Mouse (Mus musculus) lung, postnatal 0 days (tissue): ENCODE measurements at regions not wholly inside any gene's neighbourhood (a gene's known extent, or its start where the extent isn't known, plus 50 kb on each side); places are given as distances from the start of the nearest gene placed in this dataset.

Experiments used
- ATAC-seq: fragments of 200-750 bp; cut with Nextera tagmentation; 2 replicates; pipeline ENCODE4 v1.8.0; 2017; ENCODE audit warnings: moderate library complexity
- DNase-seq: peaks from one replicate; pipeline ENCODE4 v3.0.0-alpha.2; 2016; ENCODE audit warnings: low spot score
- H3K27ac ChIP-seq: fragments of 300-500 bp; sonication (generic); 2 replicates; pipeline ENCODE4 v1.5.1; 2014; ENCODE audit warnings: antibody characterized with exemption, mild to moderate bottlenecking, low read length, mixed read lengths
- H3K27me3 ChIP-seq: fragments of 300-500 bp; sonication (generic); replicated peaks from 2 replicates; pipeline ENCODE4 v1.6.1; 2014; ENCODE audit warnings: low read length, mixed read lengths; ENCODE audit not compliant: insufficient read depth
- H3K36me3 ChIP-seq: fragments of 300-500 bp; sonication (generic); 2 replicates; pipeline ENCODE4 v1.6.1; 2014; ENCODE audit warnings: low read length, mixed read lengths; ENCODE audit not compliant: insufficient read depth
- H3K4me1 ChIP-seq: fragments of 300-500 bp; sonication (generic); 2 replicates; pipeline ENCODE4 v1.6.1; 2014; ENCODE audit warnings: antibody characterized with exemption, low read depth, low read length, mixed read lengths; ENCODE audit not compliant: insufficient read depth
- H3K4me2 ChIP-seq: fragments of 300-500 bp; sonication (generic); replicated peaks from 2 replicates; pipeline ENCODE4 v1.6.1; 2014; ENCODE audit warnings: low read depth, mild to moderate bottlenecking, low read length, moderate library complexity, mixed read lengths
- H3K4me3 ChIP-seq: fragments of 300-500 bp; sonication (generic); 2 replicates; pipeline ENCODE4 v1.5.1; 2014; ENCODE audit warnings: low read depth, low read length
- H3K9ac ChIP-seq: fragments of 300-500 bp; sonication (generic); replicated peaks from 2 replicates; pipeline ENCODE4 v1.6.1; 2014; ENCODE audit warnings: low read depth, mild to moderate bottlenecking
- H3K9me3 ChIP-seq: fragments of 300-500 bp; sonication (generic); 2 replicates; pipeline ENCODE4 v1.6.1; 2016; ENCODE audit warnings: low read length, mixed read lengths
- CTCF ChIP-seq: IDR thresholded peaks from 2 replicates; pipeline ENCODE4 v1.5.1; 2016; ENCODE audit warnings: antibody characterized with exemption, mild to moderate bottlenecking
- EP300 ChIP-seq: IDR thresholded peaks from 2 replicates; pipeline ENCODE4 v1.6.1; 2016; ENCODE audit warnings: antibody characterized with exemption, mild to moderate bottlenecking, control low read depth
- WGBS: fragments of 180-500 bp; shearing (Covaris S2); extraction: QIAGEN DNeasy Blood & Tissue Kit; methylation state at CpG from one replicate; pipeline ENCODE4 v1.1.7; 2014; 5-methylcytosine and 5-hydroxymethylcytosine counted together

DNA sequence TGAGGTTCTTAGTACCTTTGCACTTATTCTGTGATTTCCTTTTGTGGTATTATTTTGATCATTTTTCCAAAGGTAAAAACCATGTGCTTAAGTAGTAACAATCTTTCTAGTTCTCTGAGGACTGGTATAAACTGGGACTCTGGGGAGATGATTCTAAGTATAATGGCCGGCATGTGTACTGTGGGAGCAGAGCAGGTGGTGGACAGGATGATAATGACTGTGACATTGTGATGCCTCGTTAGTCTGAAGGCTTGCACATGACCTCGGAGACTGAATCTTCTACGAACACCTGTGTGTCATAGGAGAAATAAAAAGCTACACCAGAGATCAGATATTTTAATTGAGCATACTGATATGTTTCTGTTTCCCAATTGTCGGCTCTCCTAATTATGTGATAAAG is 276.4 kb downstream of the Hsfy2 start:
- Histone ChIP-seq H3K4me1 (no peaks in the 10 kb centered on the region), H3K4me3 (no peak overlapping the region), H3K36me3 (no peaks in the 10 kb centered on the region), H3K9me3 (no peaks in the 10 kb centered on the region), H3K27me3 (no peaks in the 10 kb centered on the region), H3K27ac (no peak overlapping the region), H3K4me2 (no peak overlapping the region), H3K9ac (no peak overlapping the region)
- DNase-seq (no peak), ATAC-seq (no peak)
- WGBS: 85% methylated on average over 5 of the region's 5 CpGs
- no peak for TF ChIP-seq CTCF
- no peak for TF ChIP-seq EP300

DNA sequence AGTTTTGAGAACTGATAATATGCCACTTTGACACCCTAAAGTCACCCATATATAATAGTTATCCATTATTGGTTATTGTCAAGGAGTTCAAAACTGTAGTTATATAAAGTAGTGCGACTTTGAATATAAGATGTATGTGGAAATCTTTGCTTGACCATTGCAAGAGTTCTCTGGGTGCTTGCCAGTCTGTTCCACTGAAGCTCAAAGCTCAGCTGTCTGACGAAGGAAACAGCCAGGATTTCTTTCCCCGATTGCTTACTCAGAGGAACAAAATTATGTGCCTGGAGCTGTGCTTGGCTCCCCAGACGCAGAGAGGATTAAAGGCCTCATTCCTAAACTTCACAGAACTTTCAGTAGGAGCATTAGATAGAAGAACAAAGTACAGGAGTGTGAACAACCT is 290.6 kb downstream of the Hsfy2 start:
- H3K27ac ChIP-seq: no peak overlapping the region
- H3K4me2 ChIP-seq: no peak overlapping the region
- no peaks in the 10 kb centered on the region for H3K36me3 ChIP-seq
- H3K4me3 ChIP-seq: no peak overlapping the region
- no peak for TF ChIP-seq EP300
- no peak for TF ChIP-seq CTCF
- no peaks in the 10 kb centered on the region for H3K4me1 ChIP-seq
- DNase-seq: peak; percentile 74
- H3K27me3 ChIP-seq: no peaks in the 10 kb centered on the region
- ATAC-seq: no peak
- WGBS: 47% methylated on average over 4 of the region's 4 CpGs
- H3K9ac ChIP-seq: no peak overlapping the region
- H3K9me3 ChIP-seq: no peaks in the 10 kb centered on the region

DNA sequence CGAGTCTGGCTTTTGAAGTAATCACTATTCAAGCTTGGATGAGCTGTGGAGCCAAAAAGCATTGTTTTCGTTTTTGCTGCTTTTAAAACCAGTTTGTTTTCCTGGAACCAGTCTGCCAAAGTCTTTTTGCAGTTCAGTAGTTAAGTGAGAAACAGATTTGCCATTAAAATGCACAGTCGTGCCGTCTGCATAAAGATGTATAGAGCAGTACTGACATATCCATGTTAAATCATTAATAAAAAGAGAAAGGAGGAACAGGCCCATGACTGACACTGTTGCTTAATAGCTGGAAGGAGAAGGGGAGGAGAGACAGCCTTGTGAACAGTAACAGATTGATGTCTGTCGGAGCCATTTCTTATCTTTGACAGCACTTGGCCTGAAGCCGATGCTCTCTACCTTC is 292.3 kb downstream of the Hsfy2 start:
- no peak for TF ChIP-seq CTCF
- TF ChIP-seq EP300: no peak
- WGBS: 52% methylated on average over 6 of the region's 6 CpGs
- Histone ChIP-seq H3K9me3 (no peaks in the 10 kb centered on the region), H3K4me3 (no peak overlapping the region), H3K27me3 (no peaks in the 10 kb centered on the region), H3K27ac (no peak overlapping the region), H3K4me1 (no peaks in the 10 kb centered on the region), H3K36me3 (no peaks in the 10 kb centered on the region), H3K4me2 (no peak overlapping the region), H3K9ac (no peak overlapping the region)
- ATAC-seq (no peak), DNase-seq (no peak)

DNA sequence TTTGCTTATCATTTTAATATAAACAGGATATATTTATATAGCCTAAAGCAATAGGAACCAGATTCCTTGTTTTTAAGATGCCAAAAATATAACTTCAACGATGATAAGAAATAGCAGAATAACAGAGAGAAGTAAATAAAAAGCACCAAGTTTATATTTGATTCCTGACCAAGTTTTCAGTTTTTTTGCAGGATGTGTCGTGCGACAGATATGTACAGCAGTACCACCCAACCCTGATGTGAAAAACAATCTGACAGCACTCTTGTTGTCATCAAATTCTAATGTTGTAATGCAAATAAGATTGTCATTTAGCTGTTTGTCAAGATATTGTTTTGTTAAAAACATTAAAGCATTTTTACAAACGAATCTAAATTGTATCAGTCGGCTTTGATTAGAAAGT is 309.9 kb downstream of the Hsfy2 start:
- Histone ChIP-seq H3K4me2 (no peak overlapping the region), H3K27me3 (no peaks in the 10 kb centered on the region), H3K4me1 (no peaks in the 10 kb centered on the region), H3K4me3 (no peak overlapping the region), H3K36me3 (no peaks in the 10 kb centered on the region), H3K27ac (no peak overlapping the region), H3K9ac (no peak overlapping the region), H3K9me3 (no peaks in the 10 kb centered on the region)
- WGBS: 52% methylated on average over 5 of the region's 5 CpGs
- TF ChIP-seq EP300 (no peak), CTCF (no peak)
- ATAC-seq (no peak), DNase-seq (no peak)

DNA sequence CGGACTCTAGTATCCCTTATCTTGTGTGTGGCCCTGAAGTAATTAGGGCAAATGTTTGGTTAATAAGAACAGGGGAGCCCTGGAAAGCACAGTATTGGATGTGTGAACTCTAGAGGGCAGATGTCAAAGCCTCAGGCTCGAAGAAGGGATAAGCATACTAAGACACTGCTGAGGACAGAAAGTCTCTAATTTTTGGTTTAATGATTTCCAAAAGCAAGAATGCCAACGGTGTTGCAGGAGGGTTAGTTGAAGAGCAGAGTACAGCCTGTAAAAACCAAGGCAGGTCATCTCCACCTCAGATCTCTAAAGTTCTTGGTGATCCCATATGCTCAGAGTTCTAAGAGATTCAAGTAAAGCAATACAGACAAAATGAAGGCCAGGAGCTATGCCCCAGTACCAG is 328.6 kb downstream of the Hsfy2 start:
- 51% methylated on average over 3 of the region's 3 CpGs for WGBS
- no peak overlapping the region for H3K4me3 ChIP-seq

DNA sequence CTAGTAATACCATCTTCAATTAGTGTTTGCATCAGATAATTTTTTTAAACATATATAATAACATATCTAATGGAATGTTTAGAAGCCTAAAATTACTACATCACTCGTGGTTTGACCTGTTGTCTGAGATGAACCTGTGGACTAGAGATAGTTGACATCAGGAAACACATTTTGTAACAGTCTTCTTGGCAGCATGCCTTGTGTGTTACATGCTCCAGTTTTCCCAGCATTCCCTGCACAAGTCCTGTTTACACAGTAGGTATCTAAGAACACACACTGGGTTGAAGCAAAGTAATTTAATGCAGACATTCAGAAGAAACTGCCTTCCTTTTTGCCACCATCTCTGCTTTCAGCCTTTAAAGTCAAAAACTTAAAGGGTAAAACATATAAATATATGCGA is 342.8 kb downstream of the Hsfy2 start:
- no peaks in the 10 kb centered on the region for H3K27me3 ChIP-seq
- TF ChIP-seq CTCF (no peak), EP300 (no peak)
- H3K4me3 ChIP-seq: no peak overlapping the region
- DNase-seq: no peak
- H3K4me2 ChIP-seq: no peak overlapping the region
- no peak overlapping the region for H3K9ac ChIP-seq
- ATAC-seq: no peak
- WGBS: 53% methylated on average over 2 of the region's 2 CpGs
- no peaks in the 10 kb centered on the region for H3K9me3 ChIP-seq
- no peaks in the 10 kb centered on the region for H3K4me1 ChIP-seq
- no peaks in the 10 kb centered on the region for H3K36me3 ChIP-seq
- no peak overlapping the region for H3K27ac ChIP-seq

More for the DNA sequence above, 328.6 kb downstream of the Hsfy2 start:
- ATAC-seq (no peak), DNase-seq (no peak)
- Histone ChIP-seq H3K27ac (no peak overlapping the region), H3K4me2 (no peak overlapping the region), H3K9me3 (no peaks in the 10 kb centered on the region), H3K9ac (no peak overlapping the region), H3K36me3 (no peaks in the 10 kb centered on the region), H3K27me3 (no peaks in the 10 kb centered on the region), H3K4me1 (no peaks in the 10 kb centered on the region)
- no peak for TF ChIP-seq CTCF
- TF ChIP-seq EP300: no peak

DNA sequence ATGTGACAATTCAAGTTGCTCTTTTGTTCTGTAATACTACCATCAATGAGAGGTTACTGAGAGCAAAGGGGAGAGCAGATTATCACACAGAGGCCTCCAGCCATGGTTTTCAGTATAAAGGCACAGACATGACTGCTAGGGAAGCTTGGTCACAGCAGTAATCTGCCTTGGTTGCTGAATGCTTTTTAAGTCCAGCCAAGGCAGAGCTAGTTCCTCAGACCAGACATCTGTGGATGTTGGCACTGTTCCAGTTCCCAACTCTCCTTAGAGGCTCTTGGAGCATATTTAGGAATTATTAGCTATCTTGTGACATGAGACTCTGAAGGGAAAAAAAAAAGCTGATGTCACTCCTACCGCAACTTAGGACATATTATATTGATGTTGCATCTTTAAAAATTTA is 347.5 kb downstream of the Hsfy2 start:
- no peak for ATAC-seq

More for the DNA sequence above, 347.5 kb downstream of the Hsfy2 start:
- TF ChIP-seq EP300 (no peak), CTCF (no peak)
- 55% methylated on average over 1 of the region's 1 CpGs for WGBS
- Histone ChIP-seq H3K9ac (no peak overlapping the region), H3K4me2 (no peak overlapping the region), H3K36me3 (no peaks in the 10 kb centered on the region), H3K9me3 (no peaks in the 10 kb centered on the region), H3K27me3 (no peaks in the 10 kb centered on the region), H3K27ac (no peak overlapping the region), H3K4me3 (no peak overlapping the region), H3K4me1 (no peaks in the 10 kb centered on the region)
- peak; percentile 39 for DNase-seq
